Mouse (Mus musculus) urinary bladder, adult 2 months (tissue): ENCODE measurements around the gene Tsc22d1. TPM values are rescaled to one million over a fixed set of nuclear protein-coding genes. Genes with fewer than 3 reads are reported as not detected.

Experiments
- DNase-seq: peaks from one replicate; pipeline ENCODE4 v3.0.0; 2022; ENCODE audit warnings: low spot score
- polyA plus RNA-seq: library from polyadenylated mRNA; depleted of rRNA; stranded (reverse); fragments of >200 nt; gene quantifications from 2 replicates; pipeline ENCODE4 v1.2.3, GENCODE M21; 2012

Gene Tsc22d1
- polyA plus RNA-seq, 1 experiment = 266 TPM

- no peak for DNase-seq
These were observed 72.8 kb downstream of the Tsc22d1 start for GRCm38 (mm10) chr14:76487609-76488008.

- no peak for DNase-seq
These were observed 73.6 kb downstream of the Tsc22d1 start for GRCm38 (mm10) chr14:76488101-76489044.

GRCm38 (mm10) chr14:76489128-76489527 is 74.4 kb downstream of the Tsc22d1 start:
- DNase-seq = no peak

GRCm38 (mm10) chr14:76495022-76495421 is 80.3 kb downstream of the Tsc22d1 start:
- DNase-seq = no peak

GRCm38 (mm10) chr14:76497187-76497586 is 82.4 kb downstream of the Tsc22d1 start:
- DNase-seq = no peak

- no peak for DNase-seq
These were observed 83.4 kb downstream of the Tsc22d1 start for GRCm38 (mm10) chr14:76498210-76498609.

GRCm38 (mm10) chr14:76499492-76499891 is 84.7 kb downstream of the Tsc22d1 start:
- no peak for DNase-seq

- no peak for DNase-seq
These were observed 85.3 kb downstream of the Tsc22d1 start for GRCm38 (mm10) chr14:76500036-76500435.

GRCm38 (mm10) chr14:76503231-76503851 is 88.6 kb downstream of the Tsc22d1 start:
- no peak for DNase-seq

- DNase-seq = peak; percentile 99
These were observed 89.5 kb downstream of the Tsc22d1 start for GRCm38 (mm10) chr14:76504121-76504737.

GRCm38 (mm10) chr14:76505101-76505438 is 90.3 kb downstream of the Tsc22d1 start:
- no peak for DNase-seq

GRCm38 (mm10) chr14:76505439-76506220 is 90.9 kb downstream of the Tsc22d1 start:
- peak; percentile 74 for DNase-seq

GRCm38 (mm10) chr14:76506425-76507205 is 91.9 kb downstream of the Tsc22d1 start:
- no peak for DNase-seq

GRCm38 (mm10) chr14:76507357-76507756 is 92.6 kb downstream of the Tsc22d1 start:
- no peak for DNase-seq

GRCm38 (mm10) chr14:76507804-76508500 is 93.2 kb downstream of the Tsc22d1 start:
- DNase-seq = no peak

- no peak for DNase-seq
These were observed 93.9 kb downstream of the Tsc22d1 start for GRCm38 (mm10) chr14:76508701-76509100.

- DNase-seq = no peak
These were observed 97.2 kb downstream of the Tsc22d1 start for GRCm38 (mm10) chr14:76511971-76512370.

GRCm38 (mm10) chr14:76513395-76514049 is 98.8 kb downstream of the Tsc22d1 start:
- DNase-seq = no peak

GRCm38 (mm10) chr14:76514050-76514585 is 99.4 kb downstream of the Tsc22d1 start:
- DNase-seq = no peak

- no peak for DNase-seq
These were observed 100.9 kb downstream of the Tsc22d1 start for GRCm38 (mm10) chr14:76515620-76516019.
